Mouse (Mus musculus) CH12F3 (cell line): ENCODE results near the gene Lekr1.

Source experiments
- in situ Hi-C: fragments of 300-500 bp; cut with MboI; formaldehyde crosslinking; loops from 2 replicates; pipeline ENCODE4 v1.14.3; 2020; ENCODE audit warnings: low sequenced_read_pairs

Lekr1 gene

DNA sequence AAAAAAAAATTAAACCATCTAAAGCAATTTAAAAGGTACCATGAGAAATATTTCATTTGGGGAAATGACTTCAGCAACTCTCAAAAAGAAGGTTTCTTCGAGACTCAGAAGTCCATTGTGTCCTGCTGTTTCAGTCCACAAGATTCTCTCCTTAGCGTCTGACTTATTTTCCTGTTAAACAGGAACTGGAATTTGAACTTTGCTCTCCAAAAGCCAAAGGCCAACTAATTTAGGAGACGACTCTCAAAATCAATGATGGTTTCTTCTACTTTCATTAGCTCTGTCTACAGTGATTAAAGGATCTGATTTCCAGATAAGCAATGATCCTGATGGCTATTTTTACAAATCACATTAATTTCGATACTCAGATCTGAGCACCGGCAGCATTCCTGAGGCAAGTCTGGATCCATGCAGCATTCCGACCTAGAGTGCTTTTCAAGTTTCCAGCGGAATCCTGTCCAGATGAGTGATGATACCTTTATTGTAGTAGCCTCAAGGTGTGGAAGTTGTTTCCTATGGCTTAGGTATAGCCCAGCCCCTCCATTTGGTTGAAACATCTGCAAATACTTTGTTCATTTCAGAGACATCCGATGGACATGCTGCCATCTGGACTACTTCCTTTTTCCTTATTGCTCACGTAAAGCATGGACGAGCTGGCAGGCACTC, 11.4 kb upstream of the Lekr1 start:
- in situ Hi-C loops: no loop called here

DNA sequence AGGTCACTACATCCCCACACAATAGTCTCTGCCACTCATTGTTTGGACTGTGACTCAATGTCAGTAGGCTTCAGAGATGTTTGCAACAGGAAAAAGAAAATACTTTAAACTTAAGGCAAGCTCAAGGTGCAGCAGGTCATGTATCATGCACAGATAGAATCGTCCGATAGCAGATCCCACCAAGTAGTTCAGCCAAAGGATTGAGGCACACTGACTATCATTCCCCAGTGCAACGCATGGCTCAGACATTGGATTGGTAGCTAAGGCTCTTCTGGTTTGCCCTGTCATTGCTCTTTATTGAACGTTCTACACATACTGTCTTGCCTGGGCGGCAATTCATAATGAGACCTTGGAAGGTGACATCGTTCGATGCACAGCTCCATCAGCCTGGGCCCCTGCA, 9.6 kb upstream of the Lekr1 start:
- in situ Hi-C loops: no loop called here

DNA sequence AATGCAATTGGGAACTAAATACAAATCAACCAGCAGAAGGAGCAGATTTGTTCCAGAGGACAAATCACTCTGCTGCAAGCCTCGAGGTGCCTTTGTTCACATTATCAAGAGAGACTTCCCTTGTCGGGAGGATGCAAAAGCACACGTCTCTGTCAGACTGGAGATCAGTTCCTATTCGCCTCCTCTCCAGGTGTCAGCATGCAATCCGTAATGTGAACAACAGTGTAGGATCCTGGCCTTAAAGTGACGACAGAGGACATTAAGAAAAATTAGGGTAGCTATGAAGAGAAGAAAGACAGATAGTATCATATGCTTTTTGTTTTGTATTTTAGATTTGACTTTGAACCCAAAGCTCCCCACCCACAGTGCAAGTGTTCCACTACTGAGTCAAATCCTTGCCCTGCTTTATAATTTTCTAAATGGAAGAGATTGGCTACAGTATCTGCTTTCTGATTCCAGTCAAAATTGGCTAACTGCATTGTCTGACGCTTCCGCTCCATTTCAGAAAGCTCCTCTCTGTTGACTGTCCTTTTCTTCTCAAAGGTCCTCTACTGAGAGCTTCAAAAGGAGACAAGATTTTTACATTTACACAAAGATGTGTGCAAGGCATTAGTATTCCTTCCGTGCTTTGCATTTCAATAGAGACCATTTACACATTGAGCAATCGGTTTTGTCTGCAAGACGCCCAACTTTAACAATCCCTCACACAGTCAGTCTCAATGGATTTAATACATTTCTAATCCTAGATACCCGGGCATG, 8.9 kb upstream of the Lekr1 start:
- in situ Hi-C loops: no loop called here

DNA sequence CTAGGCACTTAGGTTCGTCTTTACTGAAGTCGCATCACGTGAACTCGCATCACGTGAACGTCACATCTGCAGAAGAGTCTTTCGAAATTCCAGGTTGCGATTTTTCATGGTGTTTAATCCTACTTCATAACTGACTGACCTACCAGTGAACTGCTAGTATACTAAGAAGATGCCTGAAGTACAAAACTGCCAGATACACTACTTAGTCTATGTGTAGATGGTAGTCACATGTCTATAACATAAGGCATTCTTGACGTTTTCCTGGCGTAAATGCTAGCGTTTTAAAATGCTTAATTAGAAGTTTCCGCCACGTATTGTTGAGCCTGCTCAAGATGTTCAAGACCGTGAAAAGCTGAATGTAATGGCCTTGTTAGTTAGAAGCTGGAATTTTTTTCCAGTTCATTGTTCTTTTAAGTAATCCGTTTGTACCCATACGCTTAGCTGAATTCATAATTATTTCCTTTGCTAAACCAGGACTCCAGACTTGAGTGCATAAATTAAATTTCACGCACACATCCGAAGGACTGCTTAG, 7.9 kb upstream of the Lekr1 start:
- in situ Hi-C loops: no loop called here

DNA sequence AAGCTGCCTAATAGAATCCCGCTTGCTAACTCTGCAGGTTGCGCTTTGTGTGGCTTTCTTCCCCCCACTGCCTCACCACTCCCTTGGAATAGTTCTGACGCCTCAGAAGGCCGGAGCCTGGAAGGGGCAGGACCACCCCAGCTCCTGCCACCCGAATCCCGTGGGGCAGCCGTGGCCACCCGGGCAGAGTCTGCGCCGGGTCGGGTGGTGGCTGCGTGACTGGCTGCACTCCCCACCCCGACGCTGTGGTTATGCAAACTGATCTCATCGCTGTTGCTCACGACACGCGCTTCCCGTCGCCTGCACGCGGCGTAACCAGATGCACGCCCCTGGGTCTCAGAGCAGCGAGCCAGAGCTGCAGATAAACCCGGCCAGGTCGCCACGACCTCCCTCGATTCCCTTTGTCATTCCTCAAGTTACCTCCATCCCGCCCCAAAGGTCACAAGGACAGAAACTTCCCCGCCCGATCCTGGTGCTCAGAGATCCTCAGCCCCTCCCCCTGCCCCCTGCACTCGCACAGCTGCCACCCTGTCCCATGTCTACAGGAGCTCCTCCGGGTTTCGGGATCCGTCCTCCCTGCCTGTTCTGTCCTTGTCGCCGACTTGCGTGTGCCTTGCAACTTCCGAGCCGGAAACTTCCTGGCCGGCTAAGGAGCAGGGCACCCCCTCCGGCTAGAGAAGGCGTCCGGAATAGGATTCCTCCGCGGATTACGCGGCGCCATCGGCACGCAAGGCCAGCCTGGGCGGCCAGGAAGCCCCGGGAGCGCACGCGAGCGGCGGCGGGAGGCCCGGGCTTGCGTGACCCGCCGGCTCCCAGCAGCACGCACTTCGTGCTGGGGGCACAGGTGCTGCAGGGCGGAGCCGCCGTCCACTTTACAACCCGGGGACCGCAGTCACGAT, 7.1 kb upstream of the Lekr1 start:
- in situ Hi-C loops: no loop called here

DNA sequence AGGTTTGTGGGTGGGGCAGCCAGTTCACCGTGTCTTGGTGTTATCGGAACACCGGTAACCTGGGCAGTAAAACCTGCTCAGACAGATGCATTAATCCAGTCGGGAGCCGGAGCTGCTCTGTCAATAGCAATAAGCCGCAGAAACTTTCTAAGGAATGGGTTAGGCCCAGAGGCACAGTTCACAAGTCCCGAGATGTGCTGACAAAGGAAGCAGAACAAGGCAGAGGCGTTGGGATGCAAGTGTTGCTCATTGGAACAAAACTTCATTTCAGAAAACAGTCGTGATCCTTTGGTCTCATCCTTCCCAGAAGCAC, 6.5 kb upstream of the Lekr1 start:
- in situ Hi-C loops: no loop called here

DNA sequence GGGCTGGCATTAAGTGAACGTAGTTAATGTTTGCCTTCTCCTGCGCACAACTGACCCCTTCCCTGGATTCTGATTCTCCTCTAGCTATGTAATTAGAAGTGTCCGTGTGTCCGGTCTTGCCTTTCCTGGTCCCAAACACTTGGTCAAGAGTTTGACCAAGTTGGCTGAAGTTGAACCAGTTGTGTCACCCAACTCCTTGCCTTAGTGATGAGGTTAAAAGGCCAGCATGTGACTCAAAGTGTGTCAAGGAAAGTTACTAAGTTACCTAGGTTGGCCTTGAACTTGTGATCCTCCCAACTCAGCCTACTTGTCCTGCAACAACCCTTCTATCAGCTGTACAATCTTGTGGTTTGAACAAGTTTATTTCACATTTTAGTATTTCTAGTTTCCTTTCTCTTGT, 5.7 kb upstream of the Lekr1 start:
- in situ Hi-C loops: no loop called here

DNA sequence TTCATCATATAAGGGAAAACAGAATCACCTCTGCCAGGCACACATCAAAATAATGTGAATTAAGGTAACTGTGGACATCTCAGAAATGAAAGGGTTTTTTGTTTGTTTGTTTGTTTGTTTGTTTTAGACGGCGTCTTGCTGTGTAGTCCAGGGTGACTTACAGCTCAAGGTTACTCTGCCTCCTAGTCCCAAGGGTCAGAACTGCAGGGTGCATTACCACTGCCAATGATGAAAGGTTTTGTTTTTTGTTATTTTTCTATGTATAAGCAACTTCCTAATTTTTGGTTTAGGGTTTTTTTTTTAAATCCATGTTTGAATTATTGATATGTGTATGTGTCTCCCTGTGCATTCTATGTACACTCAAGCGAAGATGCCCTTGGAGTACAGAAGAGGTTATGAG, 4.3 kb upstream of the Lekr1 start:
- in situ Hi-C loops: no loop called here

DNA sequence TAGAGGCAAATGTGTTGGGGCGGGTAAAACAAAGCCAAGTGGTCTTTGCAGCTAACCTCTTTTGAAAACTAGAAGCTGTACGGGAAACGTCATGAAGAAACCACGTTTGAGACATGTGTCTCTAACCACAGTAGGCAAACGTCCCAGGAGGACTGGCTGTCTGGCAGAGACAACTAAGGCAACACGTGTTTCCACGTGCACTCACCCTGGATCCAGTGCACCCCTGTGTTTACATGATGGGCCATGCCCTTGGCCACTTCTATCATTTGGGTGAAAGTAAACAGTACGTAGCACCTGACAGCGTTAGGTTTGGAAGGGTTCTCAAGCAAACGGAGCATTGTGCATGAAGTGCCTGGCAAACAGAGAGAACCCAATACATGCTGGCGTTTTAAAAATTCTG, 2.9 kb upstream of the Lekr1 start:
- in situ Hi-C loops: no loop called here

DNA sequence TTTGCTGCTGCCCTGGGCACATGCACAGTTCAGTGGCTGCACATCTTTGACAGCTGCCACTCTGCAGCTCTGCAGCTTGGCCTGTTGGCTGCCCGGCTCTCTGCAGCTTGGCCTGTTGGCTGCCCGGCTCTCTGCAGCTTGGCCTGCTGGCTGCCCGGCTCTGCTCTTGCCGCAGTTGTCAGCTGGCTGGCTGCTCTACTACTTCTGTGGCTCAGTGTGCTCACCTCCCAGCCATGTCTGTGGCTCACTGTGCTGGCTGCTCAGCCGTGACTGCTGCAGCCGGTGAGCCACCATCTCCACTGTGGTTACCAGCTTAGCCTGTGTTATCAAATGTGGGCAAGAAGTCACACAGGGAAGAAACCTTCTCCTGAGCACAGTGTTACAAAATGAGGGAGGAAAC, 4.2 kb downstream of the Lekr1 start:
- in situ Hi-C loops: no loop called here

DNA sequence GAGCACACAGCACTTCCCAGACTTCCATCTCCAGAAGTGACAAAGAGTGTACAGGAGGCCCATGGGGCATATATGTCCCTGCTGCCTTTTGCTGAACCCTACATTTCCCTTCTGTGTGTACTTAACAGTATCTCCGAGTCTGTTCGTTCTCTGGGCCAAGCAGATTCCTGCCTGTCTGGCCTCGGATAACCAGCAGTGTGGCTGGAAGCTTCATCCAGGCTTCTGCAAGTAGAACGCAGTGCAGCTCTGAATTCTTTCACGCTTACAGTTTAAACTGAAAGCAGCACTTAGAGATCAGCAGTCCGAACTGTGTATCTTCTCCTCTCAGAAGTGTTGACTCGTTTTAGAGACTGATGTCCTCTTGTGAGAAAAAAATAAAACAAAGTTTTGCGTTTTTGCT, 7.7 kb downstream of the Lekr1 start:
- in situ Hi-C loops: no loop called here

DNA sequence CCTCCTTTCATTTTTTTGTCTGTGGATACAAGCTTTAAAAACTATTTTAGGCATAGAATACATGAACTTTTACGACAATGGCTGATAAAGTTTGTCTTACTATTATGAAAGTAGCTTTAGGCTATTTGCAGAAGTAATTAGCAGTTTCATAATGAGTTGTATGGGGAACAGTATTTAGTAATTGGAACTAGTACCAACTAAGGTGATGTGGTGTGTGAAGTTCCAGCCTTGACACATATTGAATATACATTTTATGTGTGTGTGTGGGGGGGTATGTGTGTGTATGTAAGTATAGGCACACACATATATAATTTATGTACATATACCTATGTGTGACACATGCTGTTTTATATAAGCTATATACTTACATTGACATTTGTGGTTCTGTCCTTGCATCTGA, 14.6 kb downstream of the Lekr1 start:
- in situ Hi-C loops: no loop called here

DNA sequence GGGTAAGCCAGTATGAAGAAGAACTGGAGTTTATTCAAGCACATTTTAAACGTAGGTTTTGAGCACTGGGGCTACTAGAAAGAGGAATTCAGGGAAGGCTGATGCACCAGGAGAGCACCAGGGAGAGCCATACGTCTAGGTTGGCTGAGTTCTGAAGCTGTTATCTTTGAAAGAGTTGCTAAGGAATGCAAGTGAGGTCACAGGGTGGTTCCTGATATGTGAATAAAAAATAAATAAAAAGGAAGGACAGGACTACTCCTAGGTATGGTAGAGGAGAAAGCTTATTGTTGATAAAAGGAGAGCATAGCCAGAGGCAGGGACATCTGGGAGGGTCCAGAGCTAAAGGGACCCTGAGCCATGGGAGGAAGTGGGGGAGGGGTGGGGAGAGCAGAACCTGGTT, 23.7 kb downstream of the Lekr1 start:
- in situ Hi-C loops: no loop called here

DNA sequence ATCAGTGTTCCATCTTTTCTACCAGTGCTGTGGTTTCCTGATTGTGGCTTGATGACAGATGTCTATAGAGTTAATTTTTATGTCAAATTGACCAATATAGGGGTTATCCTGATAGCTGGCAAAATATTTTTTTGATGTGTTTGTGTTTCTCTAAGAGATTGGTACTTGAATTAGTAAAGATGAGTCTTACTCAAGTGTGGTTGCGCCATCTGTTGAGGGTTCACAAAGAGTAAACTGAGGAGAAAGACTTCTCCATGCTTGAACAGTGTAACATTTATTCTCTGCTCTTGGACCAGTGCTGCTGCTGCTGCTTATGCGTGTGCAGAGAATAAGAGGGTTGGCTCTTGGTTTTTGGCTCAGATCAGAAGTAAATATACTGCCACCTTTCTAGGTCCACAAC, 24.8 kb downstream of the Lekr1 start:
- in situ Hi-C loops: no loop called here

DNA sequence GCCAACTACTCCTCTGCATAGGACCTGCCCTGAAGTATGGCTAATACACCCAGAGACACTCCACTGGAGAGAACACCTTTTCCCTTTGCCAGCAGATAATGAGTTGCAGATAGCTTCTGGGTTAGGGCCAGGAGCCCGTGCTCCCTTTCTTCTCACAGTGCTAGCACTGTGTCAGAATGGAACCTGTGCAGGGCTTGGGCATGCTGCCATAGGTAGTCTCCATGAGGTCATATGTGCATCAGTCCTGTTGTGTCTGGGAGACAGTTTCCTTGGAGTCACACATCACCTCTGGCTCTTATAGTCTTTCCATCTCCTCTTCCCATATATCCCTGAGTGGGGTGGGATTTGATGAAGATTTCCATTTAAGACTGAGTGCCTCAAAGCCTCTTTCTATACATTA, 33.7 kb downstream of the Lekr1 start:
- in situ Hi-C loops: no loop called here

DNA sequence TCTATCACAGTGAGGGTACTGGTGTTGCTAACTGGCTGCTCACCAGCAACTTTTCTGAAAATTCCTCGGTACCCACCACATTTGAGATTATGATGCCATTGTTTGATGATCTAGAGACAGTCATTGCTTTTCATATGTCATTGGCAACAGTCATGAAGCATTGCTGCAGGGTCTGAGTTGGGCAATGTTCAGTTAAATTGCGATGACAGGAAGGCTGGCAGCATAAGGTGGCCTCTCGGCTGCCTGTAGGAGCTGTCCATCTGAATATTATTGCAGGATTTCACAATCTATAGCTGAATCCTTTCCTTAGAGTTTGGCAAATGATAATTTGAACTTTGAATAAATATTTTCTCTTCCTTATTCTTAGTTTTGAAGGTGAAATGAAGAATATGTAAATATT, 48.3 kb downstream of the Lekr1 start:
- in situ Hi-C loops: no loop called here

DNA sequence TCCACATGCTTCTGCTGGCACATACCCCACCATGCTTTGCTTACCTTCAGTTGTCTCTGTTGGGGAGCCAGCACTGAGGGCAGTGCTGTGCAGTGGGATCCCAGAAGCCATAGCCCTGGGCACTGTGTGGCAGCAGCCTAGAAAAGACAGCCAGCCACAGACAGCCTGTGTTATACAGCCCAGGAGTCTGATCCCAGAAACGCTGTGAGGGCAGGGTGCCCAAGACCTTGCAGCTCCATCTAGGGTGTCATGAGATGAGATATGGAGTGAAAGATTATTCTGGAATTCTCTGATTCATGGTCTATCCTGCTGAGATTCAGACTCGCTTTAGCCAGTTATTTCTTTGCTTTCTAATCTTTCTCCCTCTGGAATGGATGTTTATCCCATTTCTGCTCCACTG, 51.4 kb downstream of the Lekr1 start:
- in situ Hi-C loops: no loop called here

DNA sequence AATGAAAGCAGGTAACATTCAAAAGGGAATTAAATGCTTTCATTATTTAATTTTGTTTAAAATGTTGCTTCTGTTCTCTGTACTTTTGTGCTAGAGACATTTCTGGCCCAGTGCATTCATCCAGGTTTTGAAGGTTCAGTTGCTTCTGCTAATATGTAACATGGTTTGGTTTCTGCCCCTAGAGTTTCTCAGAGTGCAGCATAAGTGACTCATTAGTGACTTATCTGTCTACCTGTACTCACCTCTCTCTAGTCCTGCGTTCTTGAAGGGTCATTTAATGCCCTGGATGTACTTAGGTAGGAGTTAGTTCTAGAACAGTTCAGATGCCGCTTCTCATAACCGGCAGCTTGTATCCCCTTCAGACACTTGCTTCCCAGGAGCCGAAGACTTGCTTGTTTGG, 56.9 kb downstream of the Lekr1 start:
- in situ Hi-C loops: no loop called here

DNA sequence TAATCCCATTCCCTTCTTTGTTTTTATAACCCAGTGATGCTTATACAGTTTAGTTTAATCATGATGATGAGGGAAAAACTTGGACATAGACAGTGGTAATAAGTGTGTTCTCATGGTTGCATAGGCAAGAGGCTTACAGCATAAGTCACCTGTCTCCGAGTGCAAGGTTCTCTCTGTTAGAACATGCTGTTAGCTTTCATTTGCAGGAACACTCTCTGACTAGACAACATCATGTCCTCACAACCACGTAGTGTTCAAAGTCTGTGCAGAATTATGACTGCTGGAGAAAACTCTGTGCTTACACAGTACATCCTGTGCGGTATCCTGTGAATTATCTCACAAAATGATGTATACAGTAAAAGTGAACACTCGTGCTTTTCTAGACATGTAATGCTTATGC, 57.6 kb downstream of the Lekr1 start:
- in situ Hi-C loops: no loop called here

DNA sequence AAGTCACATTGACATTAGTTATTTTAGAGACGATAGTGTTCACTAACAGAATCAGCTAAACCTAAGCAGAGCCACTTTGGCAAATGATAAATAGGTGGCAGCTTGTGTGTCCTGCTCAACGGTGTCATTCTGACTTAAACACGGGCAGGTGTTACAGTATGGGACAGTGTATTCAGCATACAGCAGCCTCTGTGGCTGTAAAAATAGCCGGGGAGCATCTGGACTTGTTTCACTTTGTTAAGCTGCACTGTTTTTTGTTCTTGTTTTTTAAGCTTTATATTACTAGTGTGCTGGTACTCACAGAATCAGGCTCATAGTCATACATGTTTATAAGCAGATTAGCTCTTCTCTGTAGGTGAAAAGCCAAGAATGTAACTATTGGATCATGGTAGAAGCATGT, 71.8 kb downstream of the Lekr1 start:
- in situ Hi-C loops: no loop called here

DNA sequence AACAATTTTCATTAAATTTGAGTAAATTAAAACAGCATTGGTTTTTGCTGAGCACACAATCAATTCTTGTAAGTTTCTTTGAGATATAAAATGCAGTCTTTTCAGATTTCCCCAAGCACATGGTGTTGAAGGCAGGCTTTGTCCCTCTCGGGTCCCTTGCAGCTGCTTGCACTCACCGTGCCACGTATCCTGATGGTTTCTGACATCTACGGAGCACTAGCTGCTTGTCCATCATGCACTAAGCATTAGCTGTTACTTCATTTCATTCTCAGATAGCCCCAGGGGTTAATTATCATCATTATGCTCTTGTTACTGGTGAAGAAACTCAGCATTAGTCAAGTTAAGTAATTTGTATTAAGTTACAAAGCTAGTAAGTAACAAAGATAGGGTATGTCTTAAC, 78.9 kb downstream of the Lekr1 start:
- in situ Hi-C loops: no loop called here
